Mouse (Mus musculus) stomach, postnatal 0 days (tissue): ENCODE results near the gene Mob4.

Experiments used
- CTCF ChIP-seq: IDR thresholded peaks from 2 replicates; pipeline ENCODE4 v1.5.1; 2016; ENCODE audit warnings: antibody characterized with exemption, low read depth, mild to moderate bottlenecking, moderate library complexity
- EP300 ChIP-seq: optimal IDR thresholded peaks from 2 replicates; pipeline ENCODE3; 2016; ENCODE audit warnings: antibody characterized with exemption

- TF ChIP-seq CTCF (no peak; the same call in 1 of the 2 replicates), EP300 (no peak)
These were observed 43.0 kb upstream of the Mob4 start, which contains the start of the genes Hspe1 and Hspd1 for GRCm38 (mm10) chr1:55087932-55088610.
